Mouse (Mus musculus): ENCODE results near the gene Zfp991. TPM values are rescaled to one million over a fixed set of nuclear protein-coding genes. Genes with fewer than 3 reads are reported as not detected.
"Not testable (repeated sequence)": the region's sequence is repeated elsewhere in the genome, so short reads cannot be mapped to it uniquely, and the experiment has no call there.

The Zfp991 gene
- polyA plus RNA-seq, 1 experiment from 2014 or later, result 6.4 TPM

DNA sequence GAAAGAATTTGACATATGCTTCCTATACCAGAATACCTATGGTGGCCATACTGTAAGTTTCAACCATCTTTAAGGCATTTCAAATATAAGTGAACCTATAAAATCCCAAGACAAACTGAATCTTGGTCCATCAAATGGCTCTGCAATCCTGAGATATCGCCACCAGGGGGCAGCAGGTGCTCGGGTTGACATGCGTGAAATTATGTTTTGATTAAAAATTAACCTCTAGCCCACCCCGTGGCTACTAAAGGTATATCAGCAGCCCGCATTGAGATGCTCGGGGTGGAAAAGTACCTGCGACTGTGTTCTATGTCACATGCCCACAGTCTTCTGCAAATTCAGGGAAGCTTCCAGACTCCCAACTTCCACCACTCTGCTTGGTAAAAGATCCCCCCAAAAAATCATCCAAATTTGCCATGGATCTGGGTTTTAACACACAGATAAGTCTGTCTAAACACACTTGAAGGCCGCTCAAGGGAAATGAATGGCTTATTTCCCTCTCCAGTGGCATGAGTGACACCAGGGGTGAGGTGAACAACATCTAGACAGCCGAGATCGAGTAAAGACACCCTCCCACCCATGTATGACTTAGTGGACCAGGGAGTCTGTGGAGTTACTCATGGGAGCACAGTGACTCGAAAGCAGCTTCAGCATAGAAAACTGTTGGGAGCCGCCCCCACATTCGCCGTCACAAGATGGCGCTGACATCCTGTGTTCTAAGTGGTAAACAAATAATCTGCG lies 70.3 kb downstream of the Zfp991 start:
- ATAC-seq; H3K27me3 ChIP-seq (replicated peaks; ENCODE audit: control insufficient read depth, insufficient read depth, low read length); H3K4me1 ChIP-seq (ENCODE audit: control insufficient read depth, insufficient read depth, low read depth, low read length); H3K36me3 ChIP-seq (ENCODE audit: control insufficient read depth, insufficient read depth, low read length); H3K27ac ChIP-seq (ENCODE audit: low read depth, low read length); H3K9ac ChIP-seq (ENCODE audit: low read depth, low read length); H3K4me2 ChIP-seq (ENCODE audit: low read length); H3K9me3 ChIP-seq (ENCODE audit: control insufficient read depth, low read length); H3K4me3 ChIP-seq (ENCODE audit: low read length): not testable (repeated sequence)
- WGBS, result 86% methylated on average over 9 of the region's 16 CpGs

- H3K4me2 ChIP-seq (ENCODE audit: low read length); H3K27me3 ChIP-seq (replicated peaks; ENCODE audit: control insufficient read depth, insufficient read depth, low read length): not testable (repeated sequence)
These were observed 80.5 kb downstream of the Zfp991 start for GRCm38 (mm10) chr4:147212182-147212928.

DNA sequence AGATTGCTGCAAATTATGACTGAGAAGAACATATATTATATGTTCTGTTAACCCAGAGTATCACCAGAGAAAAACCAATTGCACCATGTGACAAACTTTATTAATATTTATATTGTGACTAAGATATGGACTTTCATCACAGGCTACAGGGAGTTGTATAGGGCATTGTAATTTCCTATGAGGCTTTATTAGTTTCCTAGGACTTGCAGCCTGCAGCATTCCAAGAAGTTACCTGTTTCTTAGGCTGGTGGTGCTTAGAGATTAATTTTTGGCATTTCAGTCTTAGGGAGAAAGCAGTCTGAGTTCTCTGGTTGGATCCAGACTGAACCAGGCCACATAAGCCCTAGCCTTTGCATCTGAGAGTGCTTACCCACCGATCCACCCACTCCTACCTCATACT lies 82.4 kb downstream of the Zfp991 start:
- ATAC-seq; H3K4me1 ChIP-seq (ENCODE audit: control insufficient read depth, insufficient read depth, low read depth, low read length); H3K27me3 ChIP-seq (replicated peaks; ENCODE audit: control insufficient read depth, insufficient read depth, low read length); H3K4me2 ChIP-seq (ENCODE audit: low read length); H3K36me3 ChIP-seq (ENCODE audit: control insufficient read depth, insufficient read depth, low read length); H3K4me3 ChIP-seq (ENCODE audit: low read length); H3K27ac ChIP-seq (ENCODE audit: low read depth, low read length); H3K9ac ChIP-seq (ENCODE audit: low read depth, low read length); H3K9me3 ChIP-seq (ENCODE audit: control insufficient read depth, low read length): not testable (repeated sequence)
- no CpG with 5 or more reads among the region's 1 CpGs for WGBS

More at GRCm38 (mm10) chr4:147212182-147212928, 80.5 kb downstream of the Zfp991 start:
- H3K36me3 ChIP-seq (ENCODE audit: control insufficient read depth, insufficient read depth, low read length); H3K9me3 ChIP-seq (ENCODE audit: control insufficient read depth, low read length); ATAC-seq; H3K27ac ChIP-seq (ENCODE audit: low read depth, low read length); H3K4me1 ChIP-seq (ENCODE audit: control insufficient read depth, insufficient read depth, low read depth, low read length); H3K4me3 ChIP-seq (ENCODE audit: low read length); H3K9ac ChIP-seq (ENCODE audit: low read depth, low read length): not testable (repeated sequence)
- 86% methylated on average over 3 of the region's 7 CpGs for WGBS

DNA sequence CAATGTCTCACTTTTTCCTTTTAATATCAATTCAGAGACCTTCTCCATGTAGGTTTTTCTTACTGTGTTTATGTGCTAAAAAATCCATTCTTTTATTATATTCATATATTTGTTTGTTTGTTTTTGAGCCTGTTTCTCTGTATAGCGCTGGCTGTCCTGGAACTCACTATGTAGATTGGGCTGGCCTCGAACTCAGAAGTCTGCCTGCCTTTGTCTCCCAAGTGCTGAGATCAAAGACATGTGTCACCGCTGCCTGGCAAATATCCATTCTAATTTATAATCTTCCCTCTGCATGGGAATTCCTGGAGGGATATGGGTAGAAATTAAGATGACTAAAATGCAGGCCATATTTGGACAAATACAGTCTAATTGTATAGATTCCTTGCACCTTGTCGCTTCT lies 85.8 kb downstream of the Zfp991 start:
- H3K9me3 ChIP-seq (ENCODE audit: control insufficient read depth, low read length), result peaks cover 18% of the 10 kb centered on the region
- H3K27ac ChIP-seq (ENCODE audit: low read depth, low read length); H3K27me3 ChIP-seq (replicated peaks; ENCODE audit: control insufficient read depth, insufficient read depth, low read length); H3K9ac ChIP-seq (ENCODE audit: low read depth, low read length); H3K4me3 ChIP-seq (ENCODE audit: low read length); H3K36me3 ChIP-seq (ENCODE audit: control insufficient read depth, insufficient read depth, low read length); H3K4me2 ChIP-seq (ENCODE audit: low read length); H3K4me1 ChIP-seq (ENCODE audit: control insufficient read depth, insufficient read depth, low read depth, low read length); ATAC-seq: not testable (repeated sequence)
- WGBS, result 78% methylated on average over 2 of the region's 4 CpGs

DNA sequence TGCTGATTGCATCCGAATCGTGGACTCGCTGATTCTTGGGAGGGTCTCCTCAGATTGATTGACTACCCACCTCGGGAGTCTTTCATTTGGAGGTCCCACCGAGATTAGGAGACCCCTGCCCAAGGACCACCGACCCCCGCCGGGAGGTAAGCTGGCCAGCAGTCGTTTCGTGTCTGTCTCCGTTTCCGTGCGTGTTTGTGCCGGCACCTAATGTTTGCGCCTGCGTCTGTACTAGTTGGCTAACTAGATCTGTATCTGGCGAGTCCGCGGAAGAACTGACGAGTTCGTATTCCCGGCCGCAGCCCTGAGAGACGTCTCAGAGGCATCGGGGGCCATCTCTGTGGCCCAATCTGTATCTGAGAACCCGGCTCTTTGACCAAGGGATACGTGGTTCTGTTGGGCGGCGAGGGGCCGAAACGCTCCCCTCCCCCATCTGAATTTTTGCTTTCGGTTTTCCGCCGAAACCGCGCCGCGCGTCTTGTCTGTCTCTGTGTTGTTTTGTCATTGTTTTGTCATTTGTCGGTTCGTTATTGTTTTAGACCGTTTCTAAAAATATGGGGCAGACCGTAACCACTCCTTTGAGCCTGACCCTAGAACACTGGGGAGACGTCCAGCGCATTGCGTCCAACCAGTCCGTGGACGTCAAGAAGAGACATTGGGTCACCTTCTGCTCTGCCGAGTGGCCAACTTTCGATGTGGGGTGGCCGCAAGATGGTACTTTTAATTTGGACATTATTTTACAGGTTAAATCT lies 87.7 kb downstream of the Zfp991 start:
- H3K9ac ChIP-seq (ENCODE audit: low read depth, low read length); H3K27ac ChIP-seq (ENCODE audit: low read depth, low read length); H3K36me3 ChIP-seq (ENCODE audit: control insufficient read depth, insufficient read depth, low read length); H3K27me3 ChIP-seq (replicated peaks; ENCODE audit: control insufficient read depth, insufficient read depth, low read length); H3K4me1 ChIP-seq (ENCODE audit: control insufficient read depth, insufficient read depth, low read depth, low read length); ATAC-seq: not testable (repeated sequence)
- Histone ChIP-seq H3K9me3 (ENCODE audit: control insufficient read depth, low read length) (peaks cover 21% of the 10 kb centered on the region), H3K4me2 (ENCODE audit: low read length) (peak overlapping the region; percentile 39), H3K4me3 (ENCODE audit: low read length) (peak overlapping the region; percentile 33)
- 74% methylated on average over 49 of the region's 51 CpGs for WGBS

DNA sequence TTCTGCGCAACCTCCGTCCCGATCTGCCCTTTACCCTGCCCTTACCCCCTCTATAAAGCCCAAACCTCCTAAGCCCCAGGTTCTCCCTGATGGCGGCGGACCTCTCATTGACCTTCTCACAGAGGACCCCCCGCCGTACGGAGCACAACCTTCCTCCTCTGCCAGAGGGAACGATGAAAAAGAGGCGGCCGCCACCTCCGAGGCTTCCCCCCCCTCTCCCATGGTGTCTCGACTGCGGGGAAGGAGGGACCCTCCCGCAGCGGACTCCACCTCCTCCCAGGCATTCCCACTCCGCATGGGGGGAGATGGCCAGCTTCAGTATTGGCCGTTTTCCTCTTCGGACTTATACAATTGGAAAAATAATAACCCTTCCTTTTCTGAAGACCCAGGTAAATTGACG lies 88.4 kb downstream of the Zfp991 start:
- not testable (repeated sequence) for H3K36me3 ChIP-seq (ENCODE audit: control insufficient read depth, insufficient read depth, low read length); H3K4me1 ChIP-seq (ENCODE audit: control insufficient read depth, insufficient read depth, low read depth, low read length); H3K27ac ChIP-seq (ENCODE audit: low read depth, low read length); H3K27me3 ChIP-seq (replicated peaks; ENCODE audit: control insufficient read depth, insufficient read depth, low read length); H3K9ac ChIP-seq (ENCODE audit: low read depth, low read length); ATAC-seq; H3K4me3 ChIP-seq (ENCODE audit: low read length); H3K4me2 ChIP-seq (ENCODE audit: low read length)
- WGBS, result 84% methylated on average over 17 of the region's 20 CpGs
- peaks cover 27% of the 10 kb centered on the region for H3K9me3 ChIP-seq (ENCODE audit: control insufficient read depth, low read length)

DNA sequence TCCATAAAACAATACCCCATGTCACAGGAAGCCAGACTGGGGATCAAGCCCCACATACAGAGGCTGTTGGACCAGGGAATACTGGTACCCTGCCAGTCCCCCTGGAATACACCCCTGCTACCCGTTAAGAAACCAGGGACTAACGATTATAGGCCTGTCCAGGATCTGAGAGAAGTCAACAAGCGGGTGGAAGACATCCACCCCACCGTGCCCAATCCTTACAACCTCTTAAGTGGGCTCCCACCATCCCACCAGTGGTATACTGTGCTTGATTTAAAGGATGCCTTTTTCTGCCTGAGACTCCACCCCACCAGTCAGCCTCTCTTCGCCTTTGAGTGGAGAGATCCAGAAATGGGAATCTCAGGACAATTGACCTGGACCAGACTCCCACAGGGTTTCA lies 90.2 kb downstream of the Zfp991 start:
- not testable (repeated sequence) for ATAC-seq; H3K4me1 ChIP-seq (ENCODE audit: control insufficient read depth, insufficient read depth, low read depth, low read length)
- 100% methylated on average over 3 of the region's 5 CpGs for WGBS

GRCm38 (mm10) chr4:147223778-147224435 lies 92.1 kb downstream of the Zfp991 start:
- not testable (repeated sequence) for H3K4me3 ChIP-seq (ENCODE audit: low read length); H3K27ac ChIP-seq (ENCODE audit: low read depth, low read length); H3K9ac ChIP-seq (ENCODE audit: low read depth, low read length); H3K4me2 ChIP-seq (ENCODE audit: low read length); H3K27me3 ChIP-seq (replicated peaks; ENCODE audit: control insufficient read depth, insufficient read depth, low read length); ATAC-seq; H3K4me1 ChIP-seq (ENCODE audit: control insufficient read depth, insufficient read depth, low read depth, low read length); H3K36me3 ChIP-seq (ENCODE audit: control insufficient read depth, insufficient read depth, low read length)
- 95% methylated on average over 23 of the region's 24 CpGs for WGBS
- H3K9me3 ChIP-seq (ENCODE audit: control insufficient read depth, low read length), result peaks cover 36% of the 10 kb centered on the region

More for the DNA sequence above, 90.2 kb downstream of the Zfp991 start:
- H3K27ac ChIP-seq (ENCODE audit: low read depth, low read length); H3K27me3 ChIP-seq (replicated peaks; ENCODE audit: control insufficient read depth, insufficient read depth, low read length); H3K36me3 ChIP-seq (ENCODE audit: control insufficient read depth, insufficient read depth, low read length); H3K9ac ChIP-seq (ENCODE audit: low read depth, low read length); H3K4me2 ChIP-seq (ENCODE audit: low read length); H3K4me3 ChIP-seq (ENCODE audit: low read length): not testable (repeated sequence)
- H3K9me3 ChIP-seq (ENCODE audit: control insufficient read depth, low read length), result peaks cover 36% of the 10 kb centered on the region

Measured in hindbrain, embryonic 16.5 days (tissue).